24 mouse cellular contexts compared by ENCODE assay signal in genomic region chr13:51747069-51747468, GRCm38 (mm10). TPM values are rescaled to one million over a fixed set of nuclear protein-coding genes. Genes with fewer than 3 reads are reported as not detected.
A peak's percentile ranks its signal among the peaks of the same experiment; 100 is the strongest.
DNase-seq lines count a peak whose midpoint lies in the region; ATAC-seq and TF ChIP-seq lines count a peak whose summit lies in the region.
"Had no signal": no experiment of that assay in that cellular context is flagged by ENCODE, and none has a peak within 500 bp of the region (broad histone marks: within the 10 kb centered on the region; RNA-seq: fewer than 3 reads in every experiment).

No protein-coding gene starts in this region.

- H3K27me3 ChIP-seq in megakaryocyte, embryonic 14.5 days (replicated peaks) = no peaks in the 10 kb centered on the region
- H3K27me3 ChIP-seq in MEL (ENCODE audit: control insufficient read depth in 1 of 2, insufficient read depth in 2 of 2, low read length in 2 of 2) = no peaks in the 10 kb centered on the region
- no peaks in the 10 kb centered on the region for H3K27me3 ChIP-seq in liver, embryonic 13.5 days
- H3K27me3 ChIP-seq: hindbrain, embryonic 13.5 days; kidney, embryonic 15.5 days had no signal

- ATAC-seq in megakaryocyte, adult 5-6 weeks (ENCODE audit: poor library complexity, severe bottlenecking) = no peak
- ATAC-seq in liver, embryonic 13.5 days (ENCODE audit: low read depth) = no peak
- ATAC-seq in erythroblast, adult 5-6 weeks (replicated peaks; ENCODE audit: low FRiP score, poor library complexity, severe bottlenecking) = no peak
- ATAC-seq: forebrain, embryonic 16.5 days; midbrain, embryonic 16.5 days had no signal

- H3K4me1 ChIP-seq in megakaryocyte, embryonic 14.5 days = peaks cover 100% of the 10 kb centered on the region
- peaks cover 27 to 46% of the 10 kb centered on the region in 2 experiments for H3K4me1 ChIP-seq in MEL (ENCODE audit: control insufficient read depth in 1 of 2, insufficient read depth in 2 of 2, low read length in 2 of 2)
- peaks cover 99% of the 10 kb centered on the region for H3K4me1 ChIP-seq in liver, embryonic 13.5 days (replicated peaks)

- no peaks in the 10 kb centered on the region for H3K9me3 ChIP-seq in megakaryocyte, embryonic 14.5 days
- H3K9me3 ChIP-seq in MEL (replicated peaks; ENCODE audit: insufficient read depth, low read length) = no peaks in the 10 kb centered on the region
- H3K9me3 ChIP-seq in liver, embryonic 13.5 days (replicated peaks) = no peaks in the 10 kb centered on the region
- H3K9me3 ChIP-seq: hindbrain, embryonic 13.5 days; kidney, embryonic 15.5 days; midbrain, embryonic 10.5 days had no signal

- DNase-seq in MEL (ENCODE audit: low read depth, low spot score) = no peak
- no peak for DNase-seq in liver, embryonic 13.5 days
- DNase-seq in neural tube, embryonic 10.5 days (ENCODE audit: extremely low spot score, low spot score) = no peak
- DNase-seq in adrenal gland, adult 8-10 months = no peak
- DNase-seq: cerebellum, adult 11 months; cerebellum, postnatal 10 days; gastrocnemius, postnatal 14 days; heart, adult 18-20 months; kidney, adult 11 months; kidney, postnatal 36 days; lung, postnatal 4 days; right cerebral cortex, adult 18-20 months; right cerebral cortex, postnatal 4 days; thymus, postnatal 14 days had no signal

- no peak for TF ChIP-seq POLR2A in MEL (IDR thresholded peaks at IDR 0.05; ENCODE audit: control insufficient read depth in 1 of 2, insufficient read depth in 1 of 2, low read depth in 1 of 2, low read length in 2 of 2, poor library complexity in 1 of 2)

- 0 out of 2 replicates have a peak, but pooled peaks cover 4% of the 10 kb centered on the region for H3K79me2 ChIP-seq in MEL (ENCODE audit: control insufficient read depth, insufficient read depth, low read length, poor library complexity)

- TF ChIP-seq CTCF in MEL (IDR thresholded peaks at IDR 0.05 in 2 of 3, conservative IDR thresholded peaks at IDR 0.05 in 1 of 3; ENCODE audit: control insufficient read depth in 1 of 3, insufficient read depth in 1 of 3, low read depth in 2 of 3, low read length in 3 of 3, poor library complexity in 1 of 3, severe bottlenecking in 1 of 3) = no peak

- H3K27ac ChIP-seq in MEL (ENCODE audit: control insufficient read depth, low read depth, low read length) = peak overlapping the region; percentile 66
- H3K27ac ChIP-seq in liver, embryonic 13.5 days = peak overlapping the region; percentile 87
- H3K27ac ChIP-seq: hindbrain, embryonic 13.5 days; left cerebral cortex, adult 2 months; midbrain, embryonic 10.5 days had no signal

- WGBS in liver, embryonic 13.5 days (ENCODE audit: insufficient replicate concordance) = 76% methylated on average over 7 of the region's 7 CpGs

- H3K4me3 ChIP-seq in megakaryocyte, embryonic 14.5 days (replicated peaks) = peak overlapping the region; percentile 35
- no peak overlapping the region for H3K4me3 ChIP-seq in MEL (ENCODE audit: control insufficient read depth in 1 of 2, insufficient read depth in 1 of 2, low read depth in 2 of 2, low read length in 2 of 2)
- no peak overlapping the region for H3K4me3 ChIP-seq in liver, embryonic 13.5 days (replicated peaks)
- H3K4me3 ChIP-seq: hindbrain, embryonic 13.5 days; kidney, embryonic 15.5 days; left cerebral cortex, adult 2 months; midbrain, embryonic 10.5 days; myocyte had no signal

- peak overlapping the region; percentile 65; the same call in 1 of the 2 replicates for H3K4me2 ChIP-seq in liver, embryonic 13.5 days
- H3K4me2 ChIP-seq: hindbrain, embryonic 13.5 days; kidney, embryonic 15.5 days had no signal

- H3K36me3 ChIP-seq in megakaryocyte, embryonic 14.5 days (replicated peaks; ENCODE audit: low read length) = peaks cover 83% of the 10 kb centered on the region
- H3K36me3 ChIP-seq in MEL (ENCODE audit: control insufficient read depth in 1 of 2, insufficient read depth in 2 of 2, low read length in 2 of 2) = peaks cover 0 to 37% of the 10 kb centered on the region in 2 experiments; a peak in 2 of 4 replicates
- no peaks in the 10 kb centered on the region for H3K36me3 ChIP-seq in liver, embryonic 13.5 days
- H3K36me3 ChIP-seq: hindbrain, embryonic 13.5 days; kidney, embryonic 15.5 days; midbrain, embryonic 10.5 days had no signal

- peak overlapping the region; percentile 41; the same call in 1 of the 2 replicates for H3K9ac ChIP-seq in MEL (ENCODE audit: control insufficient read depth, low read depth, low read length, poor library complexity, severe bottlenecking)
- 0 out of 2 replicates have a peak overlapping the region, but pooled peaks have one; percentile 59 for H3K9ac ChIP-seq in liver, embryonic 13.5 days
- H3K9ac ChIP-seq: hindbrain, embryonic 13.5 days; kidney, embryonic 15.5 days had no signal

- TF ChIP-seq EP300 in MEL (IDR thresholded peaks at IDR 0.05; ENCODE audit: low read depth in 1 of 2, low read length in 2 of 2) = no peak

- TF ChIP-seq RAD21 in MEL (IDR thresholded peaks at IDR 0.05; ENCODE audit: low read depth, low read length) = no peak

TF ChIP-seq in MEL, 35 proteins besides CTCF, POLR2A, EP300 and RAD21:
- TF ChIP-seq BHLHE40 (IDR thresholded peaks at IDR 0.05; ENCODE audit: borderline replicate concordance, low read depth, low read length) (no peak), ZNF384 (IDR thresholded peaks at IDR 0.05; ENCODE audit: low read depth, low read length) (no peak), RCOR1 (IDR thresholded peaks at IDR 0.05; ENCODE audit: low read depth, low read length) (no peak), SIN3A (IDR thresholded peaks at IDR 0.05; ENCODE audit: low read length) (no peak), ZMIZ1 (IDR thresholded peaks at IDR 0.05; ENCODE audit: low read depth, low read length) (no peak), GABPA (IDR thresholded peaks at IDR 0.05; ENCODE audit: low read depth, low read length) (no peak), NRF1 (IDR thresholded peaks at IDR 0.05; ENCODE audit: insufficient read depth, low read depth, low read length, poor library complexity, severe bottlenecking) (no peak), NELFE (IDR thresholded peaks at IDR 0.05; ENCODE audit: low read depth, low read length) (no peak), TAL1 (IDR thresholded peaks at IDR 0.05; ENCODE audit: low read length) (no peak), USF2 (IDR thresholded peaks at IDR 0.05; ENCODE audit: borderline replicate concordance in 1 of 2, insufficient read depth in 1 of 2, low read depth in 1 of 2, low read length in 2 of 2) (no peak), MXI1 (IDR thresholded peaks at IDR 0.05; ENCODE audit: low read depth, low read length) (no peak), ELF1 (IDR thresholded peaks at IDR 0.05; ENCODE audit: low read depth, low read length) (no peak), MYC (IDR thresholded peaks at IDR 0.05; ENCODE audit: low read depth, low read length) (no peak), MAZ (IDR thresholded peaks at IDR 0.05; ENCODE audit: low read depth, low read length) (no peak), GATA1 (IDR thresholded peaks at IDR 0.05; ENCODE audit: low read depth, low read length) (no peak), JUND (IDR thresholded peaks at IDR 0.05; ENCODE audit: low read depth, low read length) (no peak), MAFK (IDR thresholded peaks at IDR 0.05; ENCODE audit: borderline replicate concordance, low read depth, low read length) (no peak)

RNA-seq across cellular contexts. Expression of gene Sema4d, which starts 46.5 kb away (rescaled TPM):
- 55.2 and 58.6 TPM in 2 replicates for polyA plus RNA-seq in megakaryocyte, embryonic 14.5 days (2012; ENCODE audit: insufficient read depth, low replicate concordance)
- total RNA-seq in megakaryocyte, adult 5-6 weeks (2015) = 99.8 and 110 TPM in 2 replicates
- 54.1 and 66.6 TPM in 2 replicates for total RNA-seq in megakaryocyte, adult 5-6 weeks (2017)
- 6.9 and 8.2 TPM in 2 replicates for total RNA-seq in MEL (2012; rRNA removed)
- polyA plus RNA-seq in MEL (2012; ENCODE audit: insufficient read depth in 1 of 2, insufficient read length in 2 of 2, low read depth in 1 of 2, low replicate concordance in 2 of 2, missing spikeins in 1 of 2) = 10 to 100 TPM in 1 of 2 experiments, not detected in 1; 20.3 TPM
- polyA plus RNA-seq in liver, embryonic 13.5 days (2015; fragmentation: Nextera tagmentation; extraction: Ambion mirVana) = 6.0 and 7.6 TPM in 2 replicates
- 10 to 100 TPM in 3 of 4 experiments, 1 to 10 TPM in 1; 8.9 to 23.2 (median 16.2) TPM for total RNA-seq in adrenal gland, adult 8-10 months (2022)
- 14.8 and 18.8 TPM in 2 replicates for total RNA-seq in erythroblast, adult 5-6 weeks (2015; ENCODE audit: low replicate concordance)
- 6.5 and 7.1 TPM in 2 replicates for total RNA-seq in erythroblast, adult 5-6 weeks (2017; ENCODE audit: low replicate concordance)
